Mouse (Mus musculus) left cerebral cortex, adult 2 months (tissue): ENCODE measurements around the gene Ptpn23. TPM values are rescaled to one million over a fixed set of nuclear protein-coding genes. Genes with fewer than 3 reads are reported as not detected.
A peak's percentile ranks its signal among the peaks of the same experiment; 100 is the strongest.

Experiments
- DNase-seq, 2 experiments: peaks; one replicate each; pipeline ENCODE4 v3.0.0; 2021 to 2022; ENCODE audit warnings: low spot score in 2 of 2, mixed read lengths in 1 of 2; ENCODE audit errors: extremely low spot score in 1 of 2
- H3K27ac ChIP-seq: fragments of 200-600 bp; 2 replicates; pipeline ENCODE4 v1.8.1; 2022
- H3K4me3 ChIP-seq: fragments of 200-600 bp; 2 replicates; pipeline ENCODE4 v1.8.1; 2022
- CTCF ChIP-seq: fragments of 200-600 bp; IDR thresholded peaks from 2 replicates; pipeline ENCODE4 v1.8.1; 2022; ENCODE audit warnings: antibody characterized with exemption, mild to moderate bottlenecking, moderate library complexity
- intact Hi-C: fragments of 180-260 bp; cut with DNase I; formaldehyde crosslinking; loops from one replicate; pipeline ENCODE4 v1.15.1; 2025
- long read RNA-seq, 2 experiments: library from polyadenylated mRNA; stranded (forward); transcript quantifications; one replicate each; pipeline ENCODE4 v2.0.0; 2021; ENCODE audit warnings: borderline mapping rate in 2 of 2
- total RNA-seq, 2 experiments: library from RNA; stranded (reverse); gene quantifications; 2 replicates each; pipeline ENCODE4 v1.2.3; 2021

Gene Ptpn23
- total RNA-seq = 10 to 100 TPM; 63.6 to 64.1 TPM
- long read RNA-seq, experiment 1, full-length matches to known transcripts = 3 of 18 reads
- long read RNA-seq, experiment 1, partial matches to known transcripts = 8 of 18 reads
- long read RNA-seq, experiment 1, other reads (novel, unspliced or antisense) = 7 of 18 reads
- long read RNA-seq, experiment 2, full-length matches to known transcripts = 3 of 20 reads
- long read RNA-seq, experiment 2, partial matches to known transcripts = 13 of 20 reads
- long read RNA-seq, experiment 2, other reads (novel, unspliced or antisense) = 4 of 20 reads

DNA sequence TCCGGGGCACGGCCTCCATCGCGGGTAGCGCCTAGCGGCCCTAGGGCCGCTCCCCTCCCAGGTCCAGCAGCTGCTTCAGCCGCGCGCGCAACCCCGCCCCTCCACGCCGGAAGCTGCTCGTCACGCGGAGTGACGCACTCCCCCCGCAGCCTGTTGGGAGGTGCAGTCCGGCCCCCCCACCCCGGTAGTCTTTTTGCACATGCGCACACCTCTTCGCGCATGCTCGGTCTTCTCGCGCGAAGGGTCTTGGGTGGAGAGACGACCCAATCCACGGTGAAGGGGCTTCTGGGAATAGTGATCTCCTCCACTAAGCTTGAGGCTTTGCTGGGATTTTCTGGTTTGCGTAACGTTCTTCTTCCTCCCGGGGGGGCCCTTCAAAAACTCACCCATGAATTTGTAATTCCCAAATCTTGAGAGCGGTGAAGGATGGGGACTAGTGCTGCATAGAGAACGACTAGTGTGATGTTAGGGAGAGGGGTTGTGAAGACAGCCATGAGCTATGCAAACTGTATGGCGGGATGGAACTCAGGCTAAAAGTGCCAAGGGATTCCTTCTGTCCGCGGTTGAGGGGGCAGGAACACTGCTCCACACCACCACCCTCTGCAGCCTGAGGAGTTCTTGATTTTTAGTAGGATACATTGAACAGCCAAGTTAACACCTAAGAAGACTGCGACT is at the start of gene Ptpn23:
TSS of gene Ptpn23 (minus strand) at position 115 of the 675 bp plus-strand sequence.
- intact Hi-C loops = loop anchor here (1.0 to 2.0 kb wide), 2 partner anchors 75 to 124 kb away; partner anchors contain the start of genes Scap and Setd2
- H3K4me3 ChIP-seq = peak within 1 kb of the TSS; percentile 96
- DNase-seq = peak; percentile 94 to 95
- TF ChIP-seq CTCF = no peak; the same call in 1 of the 2 replicates
- H3K27ac ChIP-seq = peak within 1 kb of the TSS; percentile 93

DNA sequence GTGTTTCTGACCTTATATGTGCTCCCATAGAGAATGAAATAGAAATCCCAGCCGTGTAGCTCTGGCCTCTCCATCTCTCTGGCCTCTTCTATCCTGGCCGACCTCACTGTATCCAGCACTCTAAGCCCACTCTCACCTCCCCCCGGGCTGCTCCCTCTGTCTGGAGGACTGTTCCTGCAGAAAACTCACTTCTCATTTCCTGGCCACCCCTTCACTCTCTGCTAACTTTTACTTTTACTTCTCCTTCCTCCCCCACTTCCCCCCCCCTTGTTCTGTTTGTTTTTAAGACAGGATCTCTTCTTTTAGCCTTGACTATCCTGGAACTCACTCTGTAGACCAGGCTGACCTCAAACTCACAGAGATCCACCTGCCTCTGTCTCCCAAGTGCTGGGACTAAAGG is 44.5 kb upstream of the Ptpn23 start:
- H3K4me3 ChIP-seq = no peak overlapping the region
- intact Hi-C loops = no loop called here
- no peak for TF ChIP-seq CTCF
- no peak for DNase-seq
- H3K27ac ChIP-seq = no peak overlapping the region

DNA sequence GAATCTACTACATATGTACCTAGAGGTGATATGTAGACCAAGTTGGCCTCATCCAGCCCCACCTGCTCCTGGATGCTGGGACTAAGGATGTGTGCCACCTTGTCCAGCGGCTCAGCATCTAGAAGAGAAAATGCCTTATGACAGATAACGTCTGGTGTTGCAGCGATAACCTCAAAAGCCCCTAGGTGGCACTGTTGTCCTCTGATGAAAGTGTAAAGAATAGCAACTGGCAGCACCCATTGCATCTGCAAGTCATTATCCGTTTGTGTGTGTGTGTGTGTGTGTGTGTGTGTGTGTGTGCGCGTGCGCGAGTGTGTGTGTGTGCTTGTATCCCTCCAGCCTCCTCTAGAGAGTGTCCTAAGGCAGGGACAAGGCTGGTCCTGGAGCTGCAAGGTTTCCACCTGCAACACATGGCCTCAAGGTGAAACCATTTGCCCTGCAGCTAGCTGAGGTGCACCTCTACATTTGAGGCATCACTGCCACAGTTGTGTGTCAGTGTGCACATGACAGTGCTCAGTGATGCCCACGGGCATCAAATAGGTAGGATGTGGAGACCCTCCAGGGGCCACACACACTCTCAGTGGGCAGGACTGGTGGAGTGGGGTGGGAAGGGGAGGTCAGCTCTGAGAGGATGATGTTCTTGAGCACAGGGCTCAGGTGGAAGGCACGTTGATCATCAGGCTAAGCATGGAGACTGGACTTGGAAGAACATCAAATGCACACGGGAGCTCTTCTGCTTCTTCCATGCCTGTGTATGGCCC is 41.0 kb upstream of the Ptpn23 start:
- TF ChIP-seq CTCF = peak; percentile 69
- intact Hi-C loops = loop anchor here (5.0 kb wide), 2 partner anchors 178 to 258 kb away; no protein-coding TSS in a partner anchor
- no peak overlapping the region for H3K4me3 ChIP-seq
- no peak overlapping the region for H3K27ac ChIP-seq
- peak; percentile 75 for DNase-seq

DNA sequence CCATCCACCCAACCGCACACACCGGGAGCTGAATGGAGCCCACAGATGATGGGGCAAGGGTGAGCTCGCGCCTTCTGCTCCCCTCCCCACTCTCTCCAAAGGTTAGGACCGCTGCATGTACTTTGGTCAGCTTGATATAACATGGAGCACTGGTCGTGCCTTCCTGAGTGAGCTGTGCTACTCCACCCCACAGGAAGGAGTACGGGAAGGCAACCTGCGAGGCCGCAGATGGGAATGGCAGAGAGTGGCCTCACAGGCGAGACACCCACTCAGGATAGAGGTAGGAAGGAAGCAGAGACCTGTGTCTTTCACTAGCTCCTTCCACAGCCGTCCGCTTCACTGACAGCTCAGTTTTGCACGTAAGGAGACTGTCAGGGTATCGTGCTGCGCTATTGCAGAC is 40.3 kb upstream of the Ptpn23 start:
- intact Hi-C loops = loop anchor here (5.0 kb wide), 2 partner anchors 179 to 259 kb away; no protein-coding TSS in a partner anchor
- TF ChIP-seq CTCF = no peak
- DNase-seq = no peak
- Histone ChIP-seq H3K27ac (no peak overlapping the region), H3K4me3 (no peak overlapping the region)

DNA sequence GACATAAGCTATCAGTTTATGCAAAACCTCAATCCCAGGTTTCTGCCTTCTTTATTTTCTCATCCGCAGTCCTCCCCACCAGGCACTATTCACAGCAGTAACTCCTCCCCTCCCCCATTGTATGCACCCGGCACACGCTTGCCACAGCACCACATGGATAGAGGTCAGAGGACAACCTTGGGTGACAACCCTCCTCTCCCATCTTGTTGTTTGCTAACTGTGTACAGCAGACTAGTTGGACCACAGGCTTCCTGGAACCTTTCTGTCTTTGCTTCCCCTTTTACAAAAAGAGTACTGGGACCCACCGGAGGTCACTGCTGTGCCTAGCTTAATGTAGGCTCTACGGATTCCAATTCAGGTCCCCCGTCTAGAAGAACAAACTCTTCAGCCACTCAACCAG is 32.5 kb upstream of the Ptpn23 start:
- DNase-seq = no peak
- H3K4me3 ChIP-seq = no peak overlapping the region
- H3K27ac ChIP-seq = no peak overlapping the region
- TF ChIP-seq CTCF = no peak
- intact Hi-C loops = no loop called here

DNA sequence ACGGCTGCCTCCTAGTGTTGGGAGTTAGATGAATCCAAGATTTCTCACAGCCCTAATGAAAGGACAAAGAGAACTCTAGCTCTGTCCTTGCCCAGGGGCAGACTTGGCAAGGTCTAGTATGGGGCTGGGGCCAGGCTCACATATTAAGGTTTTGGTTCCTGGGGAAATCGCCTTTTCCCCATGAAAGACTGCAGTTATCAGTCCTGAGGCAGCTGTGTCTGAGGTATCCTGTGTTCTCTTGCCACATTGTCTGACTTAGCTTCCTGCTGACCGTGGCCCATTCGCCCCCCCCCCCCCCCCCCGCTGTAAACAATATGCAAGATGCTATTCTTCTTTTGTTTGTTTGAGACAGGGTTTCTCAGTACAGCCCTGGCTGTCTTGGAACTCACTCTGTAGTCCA is 32.0 kb upstream of the Ptpn23 start:
- intact Hi-C loops = no loop called here
- no peak for DNase-seq
- TF ChIP-seq CTCF = peak; percentile 3

DNA sequence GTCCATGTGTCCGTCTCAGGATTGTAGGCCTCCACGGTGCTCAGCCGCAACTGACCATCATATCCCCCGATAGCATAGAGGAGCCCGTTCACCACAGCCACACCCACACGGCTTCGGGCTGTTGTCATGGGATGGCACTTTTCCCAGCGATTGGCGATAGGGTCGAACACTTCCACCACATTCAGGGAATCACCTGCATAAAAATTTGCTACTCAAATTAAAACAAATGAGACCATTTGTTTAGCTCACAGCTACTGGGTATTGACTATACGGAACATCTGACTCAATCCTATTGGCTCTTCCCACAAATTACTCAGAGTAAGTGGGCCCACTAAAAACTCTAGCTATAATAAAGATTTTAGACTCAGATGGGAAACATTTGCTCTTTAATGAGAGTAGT is 28.0 kb upstream of the Ptpn23 start:
- intact Hi-C loops = no loop called here
- no peak overlapping the region for H3K27ac ChIP-seq
- no peak overlapping the region for H3K4me3 ChIP-seq
- DNase-seq = no peak
- no peak for TF ChIP-seq CTCF

More for the DNA sequence above, 32.0 kb upstream of the Ptpn23 start:
- Histone ChIP-seq H3K4me3 (no peak overlapping the region), H3K27ac (no peak overlapping the region)

DNA sequence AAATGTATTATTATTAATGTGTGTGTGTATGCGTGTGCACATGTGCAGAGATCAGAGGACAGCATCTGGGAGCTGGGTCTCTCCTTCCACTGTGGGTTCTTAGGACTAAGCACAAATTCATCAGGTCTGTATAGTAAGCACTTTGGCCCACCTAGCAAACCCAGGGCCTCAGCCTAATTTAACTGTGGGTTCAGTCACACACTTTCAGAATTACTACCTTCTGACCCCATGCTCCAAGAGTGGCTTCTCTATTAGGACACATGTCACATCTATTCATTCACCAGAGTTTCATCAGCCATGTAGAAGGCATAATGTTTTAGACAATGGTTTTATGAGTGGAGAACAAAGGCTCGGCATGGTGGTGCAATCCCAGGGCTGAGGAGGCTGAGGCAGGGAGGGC is 25.0 kb upstream of the Ptpn23 start:
- TF ChIP-seq CTCF = no peak
- no peak for DNase-seq
- Histone ChIP-seq H3K27ac (no peak overlapping the region), H3K4me3 (no peak overlapping the region)
- intact Hi-C loops = no loop called here

DNA sequence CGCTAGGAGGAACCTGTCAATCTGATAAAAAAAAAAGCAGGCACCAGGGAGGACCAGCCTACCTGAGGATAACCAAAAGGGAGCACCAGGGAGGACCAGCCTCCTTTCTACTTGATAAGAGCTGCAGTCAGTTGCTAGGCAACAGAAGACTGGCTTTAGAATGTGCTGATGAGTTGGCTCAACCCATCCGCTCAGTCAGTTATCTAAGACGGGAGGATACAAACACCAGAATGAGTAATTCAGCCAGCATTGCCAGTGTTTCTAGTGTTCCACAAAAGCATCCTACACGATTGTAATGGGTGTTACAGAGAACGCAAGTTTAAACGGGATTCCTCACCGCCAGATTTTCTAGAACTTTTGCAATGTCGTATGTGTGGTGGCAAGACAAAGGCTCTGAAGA is 23.2 kb upstream of the Ptpn23 start:
- TF ChIP-seq CTCF = no peak
- intact Hi-C loops = no loop called here
- DNase-seq = peak; percentile 26 to 41
- Histone ChIP-seq H3K27ac (no peak overlapping the region; the same call in 1 of the 2 replicates), H3K4me3 (no peak overlapping the region)

DNA sequence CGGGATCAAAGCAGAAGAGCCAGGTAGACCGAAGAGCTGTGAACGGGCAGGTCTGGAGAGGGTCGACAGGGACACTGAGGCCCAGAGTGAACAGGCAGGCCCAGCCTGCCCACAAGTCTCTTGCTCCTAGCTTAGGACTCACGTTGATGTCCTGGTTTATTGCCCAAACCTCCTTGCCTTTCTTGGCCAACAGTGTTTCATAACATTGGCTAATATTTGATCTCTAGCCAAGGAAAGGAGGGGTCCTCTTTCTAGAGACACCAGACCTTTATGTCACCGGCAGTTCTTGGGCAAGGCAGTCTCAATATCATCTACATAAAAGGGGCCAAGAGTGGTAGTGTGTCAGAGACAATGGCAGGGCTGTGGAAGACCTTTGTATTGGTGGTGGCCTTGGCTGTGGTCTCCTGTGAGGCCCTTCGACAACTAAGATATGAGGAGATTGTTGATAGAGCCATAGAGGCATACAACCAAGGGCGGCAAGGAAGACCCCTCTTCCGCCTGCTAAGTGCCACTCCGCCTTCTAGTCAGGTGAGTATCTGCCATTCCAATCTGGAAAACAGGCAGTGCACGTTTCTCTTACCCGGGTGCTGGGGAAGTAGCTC is 11.6 kb upstream of the Ptpn23 start, which contains the start of gene Ngp:
TSS of gene Ngp (plus strand) at position 237 of the 602 bp plus-strand sequence.
- Histone ChIP-seq H3K4me3 (no peak within 1 kb of the TSS), H3K27ac (no peak within 1 kb of the TSS)
- no peak for TF ChIP-seq CTCF
- intact Hi-C loops = no loop called here
- no peak for DNase-seq

DNA sequence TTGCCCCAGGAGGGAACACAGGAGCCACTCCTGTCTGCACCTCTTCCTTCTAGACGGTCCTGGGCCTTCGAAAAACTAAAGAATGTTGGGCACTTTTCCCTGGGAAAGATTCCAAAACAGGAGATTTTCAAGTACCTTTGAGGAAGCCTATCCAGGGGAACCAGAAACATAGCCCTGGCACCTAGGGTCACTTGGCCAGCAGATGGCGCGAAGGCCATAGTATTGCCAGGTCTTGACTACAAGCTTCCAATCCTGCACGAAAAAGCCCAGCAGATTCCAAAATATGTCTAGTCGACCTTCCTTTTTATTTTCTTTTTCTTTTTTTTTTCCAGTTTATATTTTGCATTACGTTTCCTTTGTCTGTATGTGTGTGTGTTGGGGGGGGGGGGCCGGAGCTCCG is 5.8 kb upstream of the Ptpn23 start:
- Histone ChIP-seq H3K4me3 (no peak overlapping the region), H3K27ac (no peak overlapping the region)
- intact Hi-C loops = loop anchor here (5.0 kb wide), 1 partner anchor 459 kb away; no protein-coding TSS in a partner anchor
- peak; percentile 48 for TF ChIP-seq CTCF
- no peak for DNase-seq
